Mouse (Mus musculus): ENCODE data around the gene Fbxw8. TPM values are rescaled to one million over a fixed set of nuclear protein-coding genes. Genes with fewer than 3 reads are reported as not detected.

Fbxw8 gene
- polyA plus RNA-seq, 1 experiment from 2014 or later = 18.0 TPM

GRCm38 (mm10) chr5:118147264-118147663 lies 8.0 kb downstream of the Fbxw8 start:
- Histone ChIP-seq H3K9ac (replicated peaks) (no peak overlapping the region), H3K36me3 (peaks cover 6% of the 10 kb centered on the region), H3K4me2 (no peak overlapping the region), H3K4me3 (replicated peaks) (no peak overlapping the region), H3K4me1 (peaks cover 54% of the 10 kb centered on the region), H3K9me3 (replicated peaks) (no peaks in the 10 kb centered on the region), H3K27ac (replicated peaks) (no peak overlapping the region), H3K27me3 (replicated peaks) (no peaks in the 10 kb centered on the region)
- no peak for ATAC-seq (ENCODE audit: low FRiP score)
- WGBS = 85% methylated on average over 10 of the region's 10 CpGs

DNA sequence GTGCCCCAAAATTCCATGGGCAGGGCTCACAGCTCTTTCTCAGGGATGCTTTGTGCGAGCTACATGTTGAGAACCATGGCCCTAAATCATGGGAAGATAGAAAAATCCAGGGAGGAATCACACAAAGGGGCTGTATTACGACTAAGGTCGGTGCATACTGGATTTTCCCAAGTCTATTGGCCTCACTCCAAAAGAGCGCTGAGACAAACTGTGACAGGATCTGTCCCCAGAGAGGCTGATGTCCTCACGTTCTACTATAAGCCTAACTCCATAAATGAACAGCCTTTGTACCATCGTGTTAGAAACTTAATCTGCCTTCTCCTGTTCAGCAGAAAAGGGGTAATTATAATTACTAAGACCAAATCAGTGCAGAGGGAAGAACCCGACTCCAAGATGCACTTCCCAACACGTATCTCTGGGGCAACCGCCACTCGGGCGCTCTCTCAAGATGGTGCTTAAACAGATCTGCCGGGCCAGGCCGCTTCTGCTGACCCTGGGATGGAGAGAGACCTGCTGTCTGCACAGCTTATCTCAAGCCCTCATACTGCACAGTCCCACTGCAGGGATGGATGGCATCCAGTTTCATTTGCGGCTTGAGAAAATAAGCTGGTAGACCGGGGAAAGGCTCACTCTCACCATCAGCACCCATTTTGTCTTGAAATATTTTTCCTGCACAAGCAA lies 9.1 kb downstream of the Fbxw8 start:
- no peak for ATAC-seq (ENCODE audit: low FRiP score)
- H3K4me2 ChIP-seq = peak overlapping the region; percentile 15; the same call in 1 of the 2 replicates

DNA sequence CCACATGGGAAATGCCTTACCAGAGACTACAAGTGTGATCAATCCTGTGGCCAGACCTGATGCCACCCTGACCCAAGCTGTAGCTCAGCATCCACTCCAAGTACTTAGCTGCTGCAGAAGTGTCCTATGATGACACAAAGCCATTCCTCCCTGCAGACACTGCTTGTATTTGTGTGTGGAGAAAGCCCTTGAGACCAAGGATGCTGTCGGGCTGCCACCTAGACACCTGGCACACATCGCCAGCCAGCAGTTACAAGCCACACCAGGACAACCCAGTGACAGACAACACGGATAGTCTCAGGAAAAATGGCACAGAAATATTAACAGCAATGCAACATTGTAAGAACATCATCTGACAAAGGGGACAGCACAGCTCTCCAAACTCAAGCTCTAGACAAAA lies 9.8 kb downstream of the Fbxw8 start:
- ATAC-seq (ENCODE audit: low FRiP score) = no peak
- no peaks in the 10 kb centered on the region for H3K9me3 ChIP-seq (replicated peaks)
- peaks cover 50% of the 10 kb centered on the region for H3K4me1 ChIP-seq
- H3K27ac ChIP-seq (replicated peaks) = peak overlapping the region; percentile 45; the same call in 1 of the 2 replicates
- H3K27me3 ChIP-seq (replicated peaks) = no peaks in the 10 kb centered on the region
- H3K36me3 ChIP-seq = peaks cover 18% of the 10 kb centered on the region
- H3K9ac ChIP-seq (replicated peaks) = no peak overlapping the region
- 0 out of 2 replicates have a peak overlapping the region, but pooled peaks have one; percentile 15 for H3K4me2 ChIP-seq
- 64% methylated on average over 3 of the region's 3 CpGs for WGBS
- H3K4me3 ChIP-seq (replicated peaks) = no peak overlapping the region

More for the DNA sequence above, 9.1 kb downstream of the Fbxw8 start:
- peak overlapping the region; percentile 45; the same call in 1 of the 2 replicates for H3K27ac ChIP-seq (replicated peaks)
- H3K9me3 ChIP-seq (replicated peaks) = no peaks in the 10 kb centered on the region
- H3K9ac ChIP-seq (replicated peaks) = no peak overlapping the region
- H3K4me1 ChIP-seq = peaks cover 50% of the 10 kb centered on the region
- H3K36me3 ChIP-seq = peaks cover 13% of the 10 kb centered on the region
- H3K27me3 ChIP-seq (replicated peaks) = no peaks in the 10 kb centered on the region
- H3K4me3 ChIP-seq (replicated peaks) = no peak overlapping the region
- 44% methylated on average over 15 of the region's 15 CpGs for WGBS

DNA sequence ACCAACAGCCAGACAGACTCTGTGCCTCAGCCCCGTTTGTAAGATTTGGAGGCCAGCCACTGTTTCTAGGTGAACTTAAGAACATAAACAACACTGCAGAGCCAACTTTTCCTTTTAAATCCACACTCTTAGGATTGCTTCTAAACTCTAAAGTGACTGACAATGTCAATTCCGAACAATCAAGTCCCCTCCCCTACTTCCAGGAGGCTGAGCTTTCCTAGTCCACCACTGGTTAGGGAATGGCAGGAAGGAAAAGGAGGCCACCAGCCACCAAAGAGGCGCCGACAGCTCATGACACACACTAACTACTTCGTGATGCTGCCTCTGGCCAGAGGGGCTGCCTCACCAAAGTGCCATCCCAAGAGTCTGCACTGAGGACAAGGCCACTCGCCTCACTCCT lies 10.5 kb downstream of the Fbxw8 start:
- Histone ChIP-seq H3K4me2 (no peak overlapping the region), H3K27me3 (replicated peaks) (no peaks in the 10 kb centered on the region), H3K4me1 (peaks cover 48% of the 10 kb centered on the region), H3K27ac (replicated peaks) (no peak overlapping the region), H3K36me3 (peaks cover 18% of the 10 kb centered on the region), H3K4me3 (replicated peaks) (no peak overlapping the region), H3K9me3 (replicated peaks) (no peaks in the 10 kb centered on the region), H3K9ac (replicated peaks) (no peak overlapping the region)
- ATAC-seq (ENCODE audit: low FRiP score) = no peak
- 85% methylated on average over 6 of the region's 6 CpGs for WGBS

DNA sequence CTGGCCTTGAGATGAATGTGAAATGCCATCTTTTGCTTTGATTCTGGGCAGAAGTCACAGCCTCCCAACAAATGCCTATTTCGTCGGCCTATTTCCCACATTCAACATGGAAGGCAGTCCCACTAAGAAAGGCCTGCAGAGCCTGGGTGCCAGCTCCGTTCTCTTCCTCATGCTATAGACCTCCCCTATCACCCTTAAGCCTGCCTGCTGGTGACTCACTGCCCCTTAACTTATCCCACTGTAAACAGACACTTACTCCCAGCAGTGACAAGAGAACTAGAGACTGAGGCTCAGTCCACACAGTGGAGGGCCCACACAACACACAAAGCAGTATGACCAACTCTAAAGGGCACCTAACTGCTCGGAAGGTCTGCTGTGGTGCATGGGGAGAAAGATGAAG lies 10.9 kb downstream of the Fbxw8 start:
- peaks cover 18% of the 10 kb centered on the region for H3K36me3 ChIP-seq
- no peak overlapping the region for H3K27ac ChIP-seq (replicated peaks)
- H3K4me2 ChIP-seq = no peak overlapping the region
- H3K9ac ChIP-seq (replicated peaks) = no peak overlapping the region
- WGBS = 91% methylated on average over 4 of the region's 4 CpGs
- H3K27me3 ChIP-seq (replicated peaks) = no peaks in the 10 kb centered on the region
- H3K9me3 ChIP-seq (replicated peaks) = no peaks in the 10 kb centered on the region
- peaks cover 49% of the 10 kb centered on the region for H3K4me1 ChIP-seq
- no peak overlapping the region for H3K4me3 ChIP-seq (replicated peaks)
- no peak for ATAC-seq (ENCODE audit: low FRiP score)

DNA sequence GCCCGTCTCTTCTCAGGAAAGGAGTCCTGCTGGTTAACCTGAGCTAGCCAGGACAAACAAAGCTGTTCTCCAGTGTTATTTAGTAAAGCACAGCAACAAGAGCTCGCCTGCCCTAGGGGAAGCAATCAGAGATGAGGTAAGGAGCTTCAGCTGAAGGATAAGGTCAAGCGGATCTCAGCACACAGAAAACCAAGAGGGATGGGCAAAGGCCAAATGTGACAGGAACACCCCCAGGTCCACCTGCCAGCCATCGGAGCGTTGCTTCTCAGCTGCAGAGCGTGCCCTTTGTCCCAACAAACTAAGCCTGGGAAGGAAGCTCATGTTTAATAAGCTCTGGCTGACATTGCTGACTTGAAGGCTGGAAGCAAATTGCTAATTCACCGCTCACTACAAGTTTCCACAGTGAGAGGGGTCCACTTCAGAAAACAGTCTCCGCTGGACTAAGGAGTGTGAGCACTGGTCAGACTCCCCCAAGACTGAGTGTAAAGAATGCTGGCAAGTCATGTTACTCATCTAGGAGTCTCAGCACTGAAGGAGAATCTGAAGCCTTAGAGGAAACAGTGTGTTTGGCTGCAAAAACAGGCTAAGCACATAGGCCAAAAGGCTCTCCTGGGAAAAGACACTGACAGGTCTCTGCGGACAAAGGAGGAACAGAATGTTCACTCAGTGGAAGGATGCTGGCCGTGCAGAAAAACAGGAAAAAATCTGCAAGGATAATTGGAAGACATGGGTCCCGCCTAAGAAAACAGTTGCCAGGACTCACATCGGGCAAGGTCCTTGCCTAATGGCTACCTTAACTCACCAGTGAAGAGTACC lies 11.8 kb downstream of the Fbxw8 start:
- Histone ChIP-seq H3K9ac (replicated peaks) (no peak overlapping the region), H3K4me1 (peaks cover 49% of the 10 kb centered on the region), H3K27me3 (replicated peaks) (no peaks in the 10 kb centered on the region), H3K36me3 (peaks cover 22% of the 10 kb centered on the region), H3K4me2 (no peak overlapping the region), H3K9me3 (replicated peaks) (no peaks in the 10 kb centered on the region), H3K27ac (replicated peaks) (no peak overlapping the region), H3K4me3 (replicated peaks) (no peak overlapping the region)
- no peak for ATAC-seq (ENCODE audit: low FRiP score)
- 82% methylated on average over 12 of the region's 12 CpGs for WGBS

DNA sequence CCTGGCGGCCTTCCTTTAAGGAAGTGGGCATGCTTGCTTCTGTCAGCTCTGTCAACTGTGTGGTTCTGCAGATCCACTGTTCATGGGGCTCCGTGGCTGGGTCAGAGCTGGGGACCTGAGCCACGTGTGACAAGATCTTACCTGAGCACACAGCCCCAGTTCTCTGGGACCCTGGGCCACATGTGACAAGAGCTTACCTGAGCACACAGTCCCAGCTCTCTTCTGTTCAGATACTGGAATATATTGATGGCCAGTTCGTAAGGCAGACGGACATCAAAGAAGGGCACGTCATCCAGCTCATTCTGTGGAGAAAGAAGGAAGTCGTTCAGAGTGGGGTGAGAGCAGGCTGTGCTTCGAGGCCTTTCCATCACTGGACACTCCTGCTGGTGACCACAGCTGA lies 12.8 kb downstream of the Fbxw8 start:
- H3K27me3 ChIP-seq (replicated peaks) = no peaks in the 10 kb centered on the region
- H3K9ac ChIP-seq (replicated peaks) = no peak overlapping the region
- WGBS = 87% methylated on average over 8 of the region's 8 CpGs
- H3K4me1 ChIP-seq = peaks cover 44% of the 10 kb centered on the region
- no peak overlapping the region for H3K4me2 ChIP-seq
- H3K36me3 ChIP-seq = peaks cover 22% of the 10 kb centered on the region
- H3K27ac ChIP-seq (replicated peaks) = no peak overlapping the region
- no peaks in the 10 kb centered on the region for H3K9me3 ChIP-seq (replicated peaks)
- no peak for ATAC-seq (ENCODE audit: low FRiP score)
- H3K4me3 ChIP-seq (replicated peaks) = no peak overlapping the region

GRCm38 (mm10) chr5:118139630-118140029 lies 15.6 kb downstream of the Fbxw8 start:
- Histone ChIP-seq H3K27me3 (replicated peaks) (no peaks in the 10 kb centered on the region), H3K9me3 (replicated peaks) (no peaks in the 10 kb centered on the region), H3K9ac (replicated peaks) (no peak overlapping the region), H3K4me1 (peaks cover 35% of the 10 kb centered on the region), H3K4me3 (replicated peaks) (no peak overlapping the region), H3K27ac (replicated peaks) (no peak overlapping the region), H3K36me3 (peaks cover 22% of the 10 kb centered on the region), H3K4me2 (no peak overlapping the region)
- 85% methylated on average over 8 of the region's 8 CpGs for WGBS
- ATAC-seq (ENCODE audit: low FRiP score) = no peak

DNA sequence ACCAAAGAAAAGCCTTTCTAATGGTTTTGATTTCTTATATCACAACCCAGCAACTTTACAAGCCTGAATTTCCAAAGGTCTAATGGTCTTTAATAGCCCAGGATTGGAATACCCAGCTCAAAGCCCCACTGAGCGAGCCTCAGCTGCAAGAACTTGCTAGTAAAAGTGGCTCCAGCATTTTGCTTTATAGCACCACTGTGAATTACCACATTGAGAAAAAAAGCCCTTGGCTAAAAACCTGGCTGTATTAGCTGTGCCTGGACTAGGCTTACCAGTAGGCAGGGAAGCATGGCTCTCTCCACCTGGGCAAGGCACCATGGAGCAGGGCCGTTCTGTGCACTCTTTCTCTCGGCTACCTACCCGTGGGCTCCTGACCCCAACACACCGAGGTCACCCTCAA lies 18.9 kb downstream of the Fbxw8 start:
- no peaks in the 10 kb centered on the region for H3K27me3 ChIP-seq (replicated peaks)
- no peak overlapping the region for H3K9ac ChIP-seq (replicated peaks)
- H3K4me1 ChIP-seq = peaks cover 28% of the 10 kb centered on the region
- no peak overlapping the region for H3K27ac ChIP-seq (replicated peaks)
- H3K4me3 ChIP-seq (replicated peaks) = no peak overlapping the region
- H3K36me3 ChIP-seq = peaks cover 12% of the 10 kb centered on the region
- WGBS = 43% methylated on average over 5 of the region's 5 CpGs
- no peak overlapping the region for H3K4me2 ChIP-seq
- no peak for ATAC-seq (ENCODE audit: low FRiP score)
- no peaks in the 10 kb centered on the region for H3K9me3 ChIP-seq (replicated peaks)

DNA sequence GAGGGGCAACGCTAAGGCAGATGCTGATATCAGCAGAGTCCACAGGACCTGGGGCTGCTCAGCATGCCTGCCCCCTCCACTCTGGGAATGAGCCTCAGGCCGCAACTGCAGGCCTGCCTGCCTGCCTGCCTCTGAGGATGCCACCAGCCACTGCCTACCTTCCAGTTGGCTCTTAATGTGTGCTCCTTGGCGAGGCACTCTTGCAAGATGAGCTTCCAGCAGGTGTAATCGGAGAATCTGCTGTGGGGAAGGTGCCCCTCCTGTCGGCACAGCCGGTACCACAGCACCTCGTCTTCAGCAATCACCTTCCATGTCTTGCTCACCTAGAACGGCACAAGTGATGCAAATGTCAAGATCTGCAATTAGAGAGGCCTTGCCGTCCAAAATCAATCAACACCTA lies 26.6 kb downstream of the Fbxw8 start:
- H3K4me2 ChIP-seq = no peak overlapping the region
- no peaks in the 10 kb centered on the region for H3K9me3 ChIP-seq (replicated peaks)
- 91% methylated on average over 9 of the region's 9 CpGs for WGBS
- H3K4me1 ChIP-seq = peaks cover 5% of the 10 kb centered on the region
- no peak overlapping the region for H3K4me3 ChIP-seq (replicated peaks)
- peaks cover 42% of the 10 kb centered on the region for H3K36me3 ChIP-seq
- H3K27ac ChIP-seq (replicated peaks) = no peak overlapping the region
- no peaks in the 10 kb centered on the region for H3K27me3 ChIP-seq (replicated peaks)
- no peak overlapping the region for H3K9ac ChIP-seq (replicated peaks)
- no peak for ATAC-seq (ENCODE audit: low FRiP score)

- Histone ChIP-seq H3K36me3 (peaks cover 42% of the 10 kb centered on the region), H3K4me2 (no peak overlapping the region), H3K4me1 (peaks cover 5% of the 10 kb centered on the region), H3K9me3 (replicated peaks) (no peaks in the 10 kb centered on the region), H3K27ac (replicated peaks) (no peak overlapping the region), H3K27me3 (replicated peaks) (no peaks in the 10 kb centered on the region), H3K4me3 (replicated peaks) (no peak overlapping the region), H3K9ac (replicated peaks) (no peak overlapping the region)
- no peak for ATAC-seq (ENCODE audit: low FRiP score)
- WGBS = 90% methylated on average over 6 of the region's 6 CpGs
These were observed 27.1 kb downstream of the Fbxw8 start for GRCm38 (mm10) chr5:118128208-118128607.

DNA sequence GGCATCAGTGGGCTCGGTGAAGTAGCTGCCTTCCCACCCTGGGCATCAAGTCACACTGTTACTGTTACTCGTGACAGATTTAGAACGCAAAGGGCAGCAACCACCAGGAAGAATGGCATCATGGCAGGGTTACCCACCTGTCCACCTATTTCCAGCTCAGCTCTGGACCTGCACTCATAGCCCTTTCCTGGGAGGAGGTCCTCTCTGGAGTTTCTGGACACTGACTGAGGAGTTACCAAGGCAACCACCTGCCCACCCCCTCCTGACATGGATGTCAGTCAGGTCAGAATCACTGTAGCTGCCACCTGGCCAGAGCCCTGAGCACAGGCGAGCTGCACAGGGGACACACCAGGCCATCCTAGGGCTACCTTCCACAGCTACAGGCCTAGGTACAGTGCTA lies 28.6 kb downstream of the Fbxw8 start:
- 92% methylated on average over 4 of the region's 4 CpGs for WGBS

More for the DNA sequence above, 28.6 kb downstream of the Fbxw8 start:
- Histone ChIP-seq H3K27me3 (replicated peaks) (no peaks in the 10 kb centered on the region), H3K27ac (replicated peaks) (no peak overlapping the region), H3K36me3 (peaks cover 42% of the 10 kb centered on the region), H3K9ac (replicated peaks) (no peak overlapping the region), H3K9me3 (replicated peaks) (no peaks in the 10 kb centered on the region), H3K4me1 (peaks cover 7% of the 10 kb centered on the region), H3K4me2 (no peak overlapping the region), H3K4me3 (replicated peaks) (no peak overlapping the region)
- ATAC-seq (ENCODE audit: low FRiP score) = no peak

All from neural tube, embryonic 15.5 days (tissue).